In genomic region chrX:52651975-52652374, GRCm38 (mm10) we compare ENCODE assay signal across 7 mouse cellular contexts. TPM values are rescaled to one million over a fixed set of nuclear protein-coding genes. Genes with fewer than 3 reads are reported as not detected.
DNase-seq lines count a peak whose midpoint lies in the region; ATAC-seq and TF ChIP-seq lines count a peak whose summit lies in the region.

No protein-coding gene starts in this region.

- H3K9me3 ChIP-seq in ES-Bruce4 (replicated peaks; ENCODE audit: control insufficient read depth, insufficient read depth, low read length, poor library complexity, severe bottlenecking), result no peaks in the 10 kb centered on the region
- H3K9me3 ChIP-seq in forebrain, embryonic 16.5 days (ENCODE audit: control insufficient read depth, low read length), result no peaks in the 10 kb centered on the region
- no peaks in the 10 kb centered on the region for H3K9me3 ChIP-seq in hindbrain, embryonic 14.5 days (ENCODE audit: control insufficient read depth, low read length)

- peak; percentile 77 for DNase-seq in ZHBTc4 (ENCODE audit: low read depth, low spot score)
- DNase-seq in hindbrain, embryonic 14.5 days (ENCODE audit: low spot score), result peak; percentile 66
- peak; percentile 28 to 41 for DNase-seq in left cerebral cortex, postnatal 10 days (ENCODE audit: extremely low spot score in 1 of 2, low spot score in 2 of 2)
- peak; percentile 71 for DNase-seq in lung, postnatal 36 days
- DNase-seq in testis, postnatal 10 days (ENCODE audit: low spot score), result peak; percentile 48

- peak; percentile 44 for TF ChIP-seq CTCF in ES-Bruce4 (IDR thresholded peaks at IDR 0.05; ENCODE audit: low read depth, low read length)

- H3K9ac ChIP-seq in ES-Bruce4 (ENCODE audit: low read depth, poor library complexity, severe bottlenecking), result peak overlapping the region; percentile 42; the same call in 1 of the 2 replicates
- H3K9ac ChIP-seq in forebrain, embryonic 16.5 days (replicated peaks; ENCODE audit: low read depth, low read length), result no peak overlapping the region
- no peak overlapping the region for H3K9ac ChIP-seq in hindbrain, embryonic 14.5 days

- intact Hi-C loops in left cerebral cortex, postnatal 10 days (cut with DNase I), result loop anchor here (5.0 kb wide), 1 partner anchor 200 kb away; no protein-coding TSS in a partner anchor

- no peak overlapping the region; the same call in 1 of the 2 replicates for H3K4me2 ChIP-seq in forebrain, embryonic 16.5 days (ENCODE audit: low read length)
- H3K4me2 ChIP-seq in hindbrain, embryonic 14.5 days (replicated peaks), result peak overlapping the region; percentile 21; the same call in 1 of the 2 replicates

- ATAC-seq in forebrain, embryonic 16.5 days, result peak; percentile 61
- no peak for ATAC-seq in hindbrain, embryonic 14.5 days (ENCODE audit: low FRiP score)

- peak overlapping the region; percentile 59 for H3K27ac ChIP-seq in ES-Bruce4 (ENCODE audit: insufficient read depth, low read length)
- H3K27ac ChIP-seq in forebrain, embryonic 16.5 days (ENCODE audit: low read length), result no peak overlapping the region
- no peak overlapping the region for H3K27ac ChIP-seq in hindbrain, embryonic 14.5 days

- TF ChIP-seq EP300 in ES-Bruce4 (IDR thresholded peaks at IDR 0.05; ENCODE audit: insufficient read depth, low read depth, low read length), result no peak

- no peak overlapping the region; the same call in 1 of the 2 replicates for H3K4me3 ChIP-seq in ES-Bruce4 (ENCODE audit: low read depth, low read length)
- no peak overlapping the region for H3K4me3 ChIP-seq in forebrain, embryonic 16.5 days (replicated peaks; ENCODE audit: low read length)
- H3K4me3 ChIP-seq in hindbrain, embryonic 14.5 days (replicated peaks; ENCODE audit: low read length), result no peak overlapping the region

- 30% methylated on average over 10 of the region's 10 CpGs for WGBS in forebrain, embryonic 16.5 days
- WGBS in hindbrain, embryonic 14.5 days, result 22% methylated on average over 10 of the region's 10 CpGs

- H3K4me1 ChIP-seq in ES-Bruce4 (ENCODE audit: control insufficient read depth, insufficient read depth, low read length), result no peaks in the 10 kb centered on the region
- H3K4me1 ChIP-seq in forebrain, embryonic 16.5 days (replicated peaks; ENCODE audit: control insufficient read depth, insufficient read depth, low read length), result 0 out of 2 replicates have a peak, but pooled peaks cover 5% of the 10 kb centered on the region
- 0 out of 2 replicates have a peak, but pooled peaks cover 6% of the 10 kb centered on the region for H3K4me1 ChIP-seq in hindbrain, embryonic 14.5 days (replicated peaks; ENCODE audit: control insufficient read depth, insufficient read depth, low read length)

- no peaks in the 10 kb centered on the region for H3K36me3 ChIP-seq in ES-Bruce4 (ENCODE audit: control insufficient read depth, insufficient read depth, low read length, poor library complexity, severe bottlenecking)
- H3K36me3 ChIP-seq in forebrain, embryonic 16.5 days (ENCODE audit: control insufficient read depth, insufficient read depth), result no peaks in the 10 kb centered on the region
- H3K36me3 ChIP-seq in hindbrain, embryonic 14.5 days (replicated peaks; ENCODE audit: control insufficient read depth, insufficient read depth), result no peaks in the 10 kb centered on the region

- no peaks in the 10 kb centered on the region for H3K27me3 ChIP-seq in ES-Bruce4 (ENCODE audit: control insufficient read depth, insufficient read depth, low read length, poor library complexity, severe bottlenecking)
- no peaks in the 10 kb centered on the region for H3K27me3 ChIP-seq in forebrain, embryonic 16.5 days (replicated peaks; ENCODE audit: control insufficient read depth, insufficient read depth, low read length)
- H3K27me3 ChIP-seq in hindbrain, embryonic 14.5 days (ENCODE audit: control insufficient read depth, insufficient read depth, low read length), result no peaks in the 10 kb centered on the region

- TF ChIP-seq POLR2A in ES-Bruce4 (IDR thresholded peaks at IDR 0.05; ENCODE audit: insufficient read depth, low read length), result no peak

RNA-seq across cellular contexts. Expression of gene Gpc3, which starts 38.2 kb away (rescaled TPM):
- 79.4 and 83.5 TPM in 2 replicates for polyA plus RNA-seq in ES-Bruce4 (2011; ENCODE audit: insufficient read depth, insufficient read length, low read depth, missing spikeins)
- 35.8 and 48.2 TPM in 2 replicates for polyA plus RNA-seq in forebrain, embryonic 16.5 days (2015; fragmentation: Nextera tagmentation; extraction: Ambion mirVana)
- 101 and 122 TPM in 2 replicates for polyA plus RNA-seq in hindbrain, embryonic 14.5 days (2014; fragmentation: Nextera tagmentation; extraction: Ambion mirVana)
- 10 to 100 TPM; 13.2 to 14.9 TPM for total RNA-seq in left cerebral cortex, postnatal 10 days (2021)
